Mouse (Mus musculus) hindbrain, embryonic 11.5 days (tissue): ENCODE data around the gene Maf. TPM values are rescaled to one million over a fixed set of nuclear protein-coding genes. Genes with fewer than 3 reads are reported as not detected.
A peak's percentile ranks its signal among the peaks of the same experiment; 100 is the strongest.

Source experiments
- ATAC-seq: fragments of 200-750 bp; cut with Nextera tagmentation; 2 replicates; pipeline ENCODE4 v1.8.0; 2017; ENCODE audit warnings: mild to moderate bottlenecking, moderate TSS enrichment, moderate library complexity; ENCODE audit not compliant: low FRiP score
- DNase-seq: peaks from one replicate; pipeline ENCODE4 v3.0.0-alpha.2; 2015; ENCODE audit warnings: low spot score
- H3K27ac ChIP-seq: fragments of 300-500 bp; sonication (generic); 2 replicates; pipeline ENCODE4 v1.5.1; 2014; ENCODE audit warnings: mild to moderate bottlenecking, low read depth, low read length
- H3K27me3 ChIP-seq: fragments of 300-500 bp; sonication (generic); 2 replicates; pipeline ENCODE4 v1.6.1; 2014; ENCODE audit warnings: mild to moderate bottlenecking, low read length, moderate library complexity, mixed read lengths; ENCODE audit not compliant: control insufficient read depth, insufficient read depth
- H3K36me3 ChIP-seq: fragments of 300-500 bp; sonication (generic); 2 replicates; pipeline ENCODE4 v1.6.1; 2014; ENCODE audit warnings: mild to moderate bottlenecking, low read length, moderate library complexity, mixed read lengths; ENCODE audit not compliant: control insufficient read depth, insufficient read depth
- H3K4me1 ChIP-seq: fragments of 300-500 bp; sonication (generic); replicated peaks from 2 replicates; pipeline ENCODE4 v1.6.1; 2014; ENCODE audit warnings: low read length, mixed read lengths; ENCODE audit not compliant: control insufficient read depth, insufficient read depth
- H3K4me2 ChIP-seq: fragments of 300-500 bp; sonication (generic); replicated peaks from 2 replicates; pipeline ENCODE4 v1.6.1; 2014; ENCODE audit warnings: mild to moderate bottlenecking, low read depth, low read length
- H3K4me3 ChIP-seq: fragments of 300-500 bp; sonication (generic); 2 replicates; pipeline ENCODE4 v1.5.1; 2014; ENCODE audit warnings: low read depth, low read length
- H3K9ac ChIP-seq: fragments of 300-500 bp; sonication (generic); 2 replicates; pipeline ENCODE4 v1.6.1; 2014; ENCODE audit warnings: low read depth, low read length
- H3K9me3 ChIP-seq: fragments of 300-500 bp; sonication (generic); 2 replicates; pipeline ENCODE4 v1.6.1; 2016; ENCODE audit warnings: low read length; ENCODE audit not compliant: control insufficient read depth
- WGBS: fragments of 180-500 bp; shearing (Covaris S2); extraction: QIAGEN DNeasy Blood & Tissue Kit; methylation state at CpG from one replicate; pipeline ENCODE4 v1.1.7; 2014; 5-methylcytosine and 5-hydroxymethylcytosine counted together
- polyA plus RNA-seq: library from polyadenylated mRNA; unstranded; fragments of >200 nt; fragmentation: Nextera tagmentation; extraction: Ambion mirVana; gene quantifications from 2 replicates; pipeline ENCODE4 v1.2.1, GENCODE M21; 2014

The Maf gene
- polyA plus RNA-seq, 1 experiment from 2014 or later = 7.5 TPM

GRCm38 (mm10) chr8:115709931-115710330 lies 2.3 kb upstream of the Maf start:
- no peak overlapping the region for H3K4me2 ChIP-seq
- H3K36me3 ChIP-seq = no peaks in the 10 kb centered on the region
- DNase-seq (no peak), ATAC-seq (no peak)
- H3K4me3 ChIP-seq = no peak overlapping the region
- no peaks in the 10 kb centered on the region for H3K9me3 ChIP-seq
- 73% methylated on average over 8 of the region's 8 CpGs for WGBS
- H3K9ac ChIP-seq = no peak overlapping the region
- H3K4me1 ChIP-seq = no peaks in the 10 kb centered on the region
- H3K27me3 ChIP-seq = no peaks in the 10 kb centered on the region
- no peak overlapping the region for H3K27ac ChIP-seq

GRCm38 (mm10) chr8:115708936-115709780 lies 1.6 kb upstream of the Maf start:
- WGBS = under 1% methylated on average over 19 of the region's 19 CpGs
- no peak overlapping the region for H3K27ac ChIP-seq
- no peaks in the 10 kb centered on the region for H3K27me3 ChIP-seq

GRCm38 (mm10) chr8:115706861-115707730 lies 498 bp downstream of the Maf start:
- H3K9me3 ChIP-seq = no peaks in the 10 kb centered on the region
- no peaks in the 10 kb centered on the region for H3K4me1 ChIP-seq
- peak overlapping the region; percentile 71 for H3K9ac ChIP-seq
- peak overlapping the region; percentile 82 for H3K27ac ChIP-seq
- H3K4me2 ChIP-seq = peak overlapping the region; percentile 86
- no peaks in the 10 kb centered on the region for H3K27me3 ChIP-seq
- H3K4me3 ChIP-seq = peak overlapping the region; percentile 60
- WGBS = 0% methylated on average over 49 of the region's 76 CpGs
- peak; percentile 81 for DNase-seq
- H3K36me3 ChIP-seq = no peaks in the 10 kb centered on the region
- ATAC-seq = peak; percentile 80

More at GRCm38 (mm10) chr8:115708936-115709780, 1.6 kb upstream of the Maf start:
- no peak for ATAC-seq
- Histone ChIP-seq H3K9ac (no peak overlapping the region), H3K4me2 (peak overlapping the region; percentile 86), H3K9me3 (no peaks in the 10 kb centered on the region), H3K36me3 (no peaks in the 10 kb centered on the region), H3K4me1 (no peaks in the 10 kb centered on the region), H3K4me3 (peak overlapping the region; percentile 16; the same call in 1 of the 2 replicates)
- peak; percentile 85 for DNase-seq

GRCm38 (mm10) chr8:115706411-115706860 lies 1.2 kb downstream of the Maf start:
- 2% methylated on average over 38 of the region's 39 CpGs for WGBS
- Histone ChIP-seq H3K4me3 (peak overlapping the region; percentile 60), H3K36me3 (no peaks in the 10 kb centered on the region), H3K4me2 (peak overlapping the region; percentile 86), H3K27ac (peak overlapping the region; percentile 82), H3K9me3 (no peaks in the 10 kb centered on the region), H3K4me1 (no peaks in the 10 kb centered on the region), H3K27me3 (no peaks in the 10 kb centered on the region), H3K9ac (peak overlapping the region; percentile 71)
- ATAC-seq (peak; percentile 46), DNase-seq (peak; percentile 75)

- Histone ChIP-seq H3K9ac (peak overlapping the region; percentile 71), H3K27ac (peak overlapping the region; percentile 82; the same call in 1 of the 2 replicates), H3K27me3 (no peaks in the 10 kb centered on the region), H3K4me1 (no peaks in the 10 kb centered on the region), H3K9me3 (no peaks in the 10 kb centered on the region), H3K4me3 (peak overlapping the region; percentile 60), H3K4me2 (peak overlapping the region; percentile 86), H3K36me3 (no peaks in the 10 kb centered on the region)
- under 1% methylated on average over 35 of the region's 36 CpGs for WGBS
- no peak for ATAC-seq
- DNase-seq = peak; percentile 70
Observed at GRCm38 (mm10) chr8:115705591-115706110, 1.9 kb downstream of the Maf start.

GRCm38 (mm10) chr8:115703056-115703455 lies 4.5 kb downstream of the Maf start:
- no peaks in the 10 kb centered on the region for H3K9me3 ChIP-seq
- H3K36me3 ChIP-seq = no peaks in the 10 kb centered on the region
- no peak overlapping the region for H3K27ac ChIP-seq
- H3K4me3 ChIP-seq = no peak overlapping the region
- ATAC-seq (no peak), DNase-seq (no peak)
- H3K9ac ChIP-seq = no peak overlapping the region
- WGBS = 92% methylated on average over 4 of the region's 4 CpGs
- H3K27me3 ChIP-seq = no peaks in the 10 kb centered on the region
- no peak overlapping the region for H3K4me2 ChIP-seq
- no peaks in the 10 kb centered on the region for H3K4me1 ChIP-seq

- ATAC-seq (no peak), DNase-seq (no peak)
- Histone ChIP-seq H3K27ac (no peak overlapping the region), H3K4me3 (no peak overlapping the region), H3K4me1 (no peaks in the 10 kb centered on the region), H3K36me3 (no peaks in the 10 kb centered on the region), H3K9ac (no peak overlapping the region), H3K4me2 (no peak overlapping the region), H3K27me3 (no peaks in the 10 kb centered on the region), H3K9me3 (no peaks in the 10 kb centered on the region)
- WGBS = 83% methylated on average over 5 of the region's 5 CpGs
Observed at GRCm38 (mm10) chr8:115701001-115701400, 6.6 kb downstream of the Maf start.

- no peak for ATAC-seq
- Histone ChIP-seq H3K27me3 (no peaks in the 10 kb centered on the region), H3K9me3 (no peaks in the 10 kb centered on the region), H3K27ac (no peak overlapping the region), H3K4me1 (no peaks in the 10 kb centered on the region), H3K4me3 (no peak overlapping the region), H3K4me2 (no peak overlapping the region), H3K36me3 (no peaks in the 10 kb centered on the region), H3K9ac (no peak overlapping the region)
- DNase-seq = no peak
- 72% methylated on average over 5 of the region's 5 CpGs for WGBS
Observed at GRCm38 (mm10) chr8:115699151-115699550, 8.4 kb downstream of the Maf start.
